Mouse (Mus musculus): ENCODE results near the gene Esr1.
"Not testable (repeated sequence)": the region's sequence is repeated elsewhere in the genome, so short reads cannot be mapped to it uniquely, and the experiment has no call there.

Esr1 gene

GRCm38 (mm10) chr10:4709915-4710314, 98.5 kb downstream of the Esr1 start:
- peak; percentile 56 to 60 for DNase-seq

GRCm38 (mm10) chr10:4711434-4711833, 100.0 kb downstream of the Esr1 start:
- no peak for DNase-seq

GRCm38 (mm10) chr10:4712061-4712908, 100.9 kb downstream of the Esr1 start:
- peak; percentile 38 to 48 for DNase-seq

DNA sequence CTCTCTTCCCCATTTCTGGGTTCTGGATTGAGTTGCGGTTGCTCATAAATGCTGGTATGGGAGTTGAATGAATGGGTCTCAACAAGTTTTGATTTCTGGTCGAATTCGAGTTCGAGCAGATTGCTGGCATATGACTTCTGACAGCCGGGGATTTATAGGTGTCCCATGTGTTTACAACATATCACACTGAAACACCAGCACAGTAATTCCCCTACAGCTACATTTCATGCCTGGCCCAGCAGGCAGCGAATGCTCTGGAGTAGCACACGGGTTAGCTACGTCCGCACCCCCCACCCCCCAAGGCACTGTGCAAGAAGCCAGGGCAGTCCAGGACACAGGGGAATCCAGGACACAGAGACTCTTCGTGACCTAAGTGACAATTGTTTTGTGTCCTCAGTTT, 102.0 kb downstream of the Esr1 start:
- DNase-seq = no peak

DNA sequence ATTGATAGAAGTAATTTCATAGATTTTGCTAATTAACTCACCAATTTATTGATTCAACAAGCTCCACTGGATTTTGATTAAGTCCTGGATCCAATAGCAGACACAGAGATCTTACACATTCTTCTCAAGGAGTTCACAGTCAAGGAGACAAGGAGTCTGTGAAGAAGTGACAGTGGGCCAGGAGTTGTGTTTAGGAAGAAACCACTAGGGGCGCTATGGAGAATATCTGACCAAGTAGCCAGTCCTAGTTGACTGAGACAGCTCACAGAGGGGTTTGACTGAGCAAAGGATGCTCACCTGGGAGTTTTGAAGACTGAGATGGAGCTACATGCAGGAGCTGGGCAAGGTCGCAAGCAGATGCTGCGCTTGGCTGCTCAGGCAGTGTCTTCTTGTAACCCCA, 113.5 kb downstream of the Esr1 start:
- DNase-seq = peak; percentile 45 to 49

DNA sequence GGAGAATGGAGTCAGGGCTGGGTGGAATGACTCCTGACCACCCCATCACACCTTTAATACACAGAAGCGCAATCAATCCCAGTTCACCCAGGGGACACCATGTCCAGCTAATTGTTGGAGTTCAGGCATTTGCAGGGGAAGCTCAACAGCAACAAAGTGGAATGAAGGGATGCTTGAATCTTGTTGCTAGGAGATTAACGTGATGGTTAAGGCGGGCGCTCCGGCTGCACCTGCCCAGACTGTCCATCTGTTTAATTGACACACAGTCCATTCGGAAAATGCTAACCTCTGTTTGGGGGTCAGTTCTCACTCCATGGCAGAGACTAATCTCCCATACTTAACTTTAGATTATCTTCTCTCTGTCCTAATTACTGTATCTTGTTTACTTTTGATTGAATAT, 114.7 kb downstream of the Esr1 start:
- no peak for DNase-seq

- DNase-seq = no peak
These were observed 120.9 kb downstream of the Esr1 start for GRCm38 (mm10) chr10:4732328-4732727.

DNA sequence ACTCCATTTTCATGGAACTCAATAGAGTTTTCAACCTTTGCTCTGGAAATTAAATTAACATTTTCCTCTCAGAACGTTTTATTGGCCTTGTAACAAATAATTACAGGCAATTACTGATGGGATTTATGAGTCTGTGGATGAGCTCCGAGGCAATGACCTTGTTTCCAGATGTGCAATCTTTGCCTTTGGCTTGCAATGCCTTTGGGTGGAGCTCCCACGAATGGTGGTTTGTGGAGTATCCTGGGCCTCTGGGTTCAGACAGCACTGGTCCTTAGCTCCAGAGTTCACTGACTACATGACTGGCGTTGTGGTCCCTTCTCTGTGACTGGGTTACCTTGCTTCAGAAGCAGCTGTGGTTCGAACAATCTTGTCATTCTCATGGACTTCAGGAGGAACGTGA, 122.6 kb downstream of the Esr1 start:
- DNase-seq = no peak

- DNase-seq = no peak
These were observed 123.5 kb downstream of the Esr1 start for GRCm38 (mm10) chr10:4734942-4735341.

- no peak for DNase-seq
These were observed 126.9 kb downstream of the Esr1 start for GRCm38 (mm10) chr10:4738311-4738710.

DNA sequence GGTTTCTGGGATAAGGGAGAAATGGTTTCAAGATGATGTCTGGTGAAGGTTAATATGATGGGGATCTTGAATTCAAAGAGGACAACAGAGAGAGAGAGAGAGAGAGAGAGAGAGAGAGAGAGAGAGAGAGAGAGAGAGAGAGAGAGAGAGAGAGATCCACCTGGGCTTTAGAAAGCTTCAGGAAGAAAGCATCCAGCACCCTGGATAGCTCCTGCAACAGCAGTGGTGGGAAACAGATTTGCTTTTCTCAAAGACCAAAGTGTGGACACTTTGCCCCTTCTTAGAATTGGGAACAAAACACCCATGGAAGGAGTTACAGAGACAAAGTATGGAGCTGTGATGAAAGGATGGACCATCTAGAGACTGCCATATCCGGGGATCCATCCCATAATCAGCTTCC, 139.7 kb downstream of the Esr1 start:
- DNase-seq = not testable (repeated sequence)

- no peak for DNase-seq
These were observed 141.6 kb downstream of the Esr1 start for GRCm38 (mm10) chr10:4752977-4753376.

GRCm38 (mm10) chr10:4775541-4775940, 164.1 kb downstream of the Esr1 start:
- DNase-seq = peak; percentile 17 to 49

GRCm38 (mm10) chr10:4776007-4776713, 164.8 kb downstream of the Esr1 start:
- DNase-seq = no peak

GRCm38 (mm10) chr10:4776714-4777090, 165.3 kb downstream of the Esr1 start:
- DNase-seq = no peak

DNA sequence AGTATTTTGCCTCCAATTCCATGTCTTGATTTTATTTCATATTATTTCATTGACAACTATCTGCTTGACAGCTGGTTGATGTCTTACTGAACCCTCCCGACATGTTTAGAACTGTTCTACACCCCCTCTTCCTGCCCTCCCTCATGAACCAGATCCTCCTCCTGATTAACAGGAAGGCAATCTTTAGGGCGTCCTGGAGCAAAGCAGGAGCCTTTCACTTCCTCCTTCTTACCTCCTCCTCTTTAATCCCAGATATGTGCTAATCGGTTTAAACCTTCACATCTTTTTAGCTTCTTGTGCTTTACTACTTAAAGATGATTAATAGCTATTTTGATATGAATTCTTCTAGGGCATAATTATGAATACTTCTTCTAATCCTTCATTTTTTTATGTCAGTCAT, 166.6 kb downstream of the Esr1 start:
- no peak for DNase-seq

DNA sequence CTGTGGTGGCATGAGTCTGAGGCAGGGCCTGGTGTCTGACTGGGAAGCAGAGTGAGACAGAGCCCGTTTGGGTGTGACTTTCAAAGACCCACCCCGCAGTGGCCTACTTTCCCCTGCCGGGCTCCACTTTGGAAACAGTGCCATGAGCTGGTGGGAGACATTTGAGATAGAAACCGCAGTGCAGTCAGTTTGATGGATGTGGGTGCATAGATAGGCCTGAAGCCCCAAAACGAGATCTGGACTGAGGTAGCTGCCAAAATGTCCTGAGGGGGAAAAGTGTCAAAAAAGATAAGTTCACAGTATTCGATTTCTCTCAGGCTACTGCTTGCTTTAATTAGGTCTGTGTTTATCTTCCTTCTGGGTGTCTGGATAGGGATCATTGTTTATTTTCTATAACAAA, 169.5 kb downstream of the Esr1 start:
- DNase-seq = no peak

DNA sequence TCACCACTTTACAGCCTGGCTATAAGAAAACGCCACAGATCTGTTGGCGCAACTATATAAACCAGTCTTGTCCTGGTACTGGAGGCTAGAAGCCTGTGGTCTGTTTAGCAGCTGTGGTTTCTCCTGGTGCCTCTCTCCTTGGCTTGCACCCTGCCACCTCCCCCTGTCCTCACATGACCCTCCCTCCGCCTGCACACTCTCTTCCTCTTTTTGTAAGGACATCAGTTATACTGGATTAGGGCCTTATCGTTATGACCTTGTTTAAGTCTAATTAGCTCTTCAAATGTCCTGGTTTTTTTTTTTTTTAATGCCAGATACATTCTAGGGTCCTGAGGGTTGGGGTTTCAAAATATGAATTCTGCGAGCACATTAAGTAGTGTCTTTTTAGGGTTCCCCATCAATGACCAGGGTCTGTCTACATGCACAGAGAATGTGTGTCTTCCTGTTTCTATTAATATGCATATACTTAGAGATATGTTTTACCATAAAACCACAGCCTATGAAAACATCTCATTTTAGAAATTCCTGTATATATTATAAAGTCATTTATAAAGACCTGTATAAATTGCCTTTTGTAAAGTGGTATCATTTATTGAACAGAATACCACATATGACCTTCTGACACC, 175.7 kb downstream of the Esr1 start:
- DNase-seq = peak; percentile 23 to 29

DNA sequence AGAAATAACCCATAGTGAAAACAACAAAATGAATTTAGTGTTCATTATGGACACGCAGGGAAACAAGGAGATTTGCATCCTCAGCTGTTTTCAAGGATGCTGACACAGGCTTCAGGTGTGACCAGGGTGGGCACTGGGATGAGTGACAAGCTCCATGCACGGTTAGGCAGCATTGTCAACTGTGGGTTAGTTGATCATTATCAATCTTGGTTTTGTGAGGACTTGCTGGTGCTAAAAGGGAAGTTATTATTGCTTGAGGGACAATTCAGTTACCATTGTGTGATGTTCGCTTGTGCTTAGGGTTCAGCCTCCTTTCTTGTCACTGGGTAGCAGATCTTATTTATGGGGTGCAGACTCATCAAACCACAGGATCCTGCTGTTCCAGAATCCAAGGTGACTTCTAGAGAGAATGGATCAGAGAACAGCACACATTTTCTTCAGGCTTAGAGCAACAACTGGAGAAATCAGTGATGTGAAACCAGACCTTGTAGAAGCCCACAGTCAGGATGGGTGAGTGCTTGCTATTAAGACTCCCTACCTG, 186.9 kb downstream of the Esr1 start:
- DNase-seq = no peak

DNA sequence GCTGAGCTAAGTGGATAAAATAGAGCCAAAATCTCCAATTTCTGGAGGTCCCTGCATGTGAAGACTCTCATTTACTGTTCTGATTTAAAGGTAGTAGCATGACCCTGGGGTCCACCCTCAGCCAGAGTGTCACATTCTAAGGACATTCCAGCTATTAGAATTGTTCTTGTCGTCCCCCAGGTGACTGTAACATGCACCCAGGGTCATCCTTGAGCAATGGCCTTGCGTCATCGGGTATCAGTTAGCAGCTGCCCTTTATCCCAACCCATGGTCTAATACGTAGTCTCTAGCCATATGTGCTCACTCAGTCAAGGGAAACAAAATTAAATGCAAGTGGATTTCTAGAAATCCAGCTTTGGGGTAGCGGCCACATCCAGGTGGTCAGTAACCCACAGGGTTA, 213.0 kb downstream of the Esr1 start:
- no peak for DNase-seq

DNA sequence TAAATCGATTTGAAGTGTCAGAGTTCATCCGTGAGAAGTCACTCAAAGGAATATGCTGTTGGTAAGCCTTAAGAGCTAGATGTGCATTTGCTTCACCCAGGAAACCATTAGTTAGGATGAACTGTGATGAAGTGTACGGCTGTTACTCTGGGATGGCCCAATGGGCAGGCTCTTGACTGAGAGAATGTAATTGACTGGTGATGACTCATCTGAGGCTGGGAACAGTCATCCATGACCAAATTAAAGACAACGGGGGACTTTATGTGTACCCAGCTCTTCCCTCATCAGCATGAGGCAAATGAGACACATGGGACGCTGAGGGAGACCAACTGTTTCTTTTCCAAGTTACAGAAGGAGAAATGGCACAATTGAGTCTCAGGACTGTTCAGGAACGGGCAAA, 219.2 kb downstream of the Esr1 start:
- no peak for DNase-seq

DNA sequence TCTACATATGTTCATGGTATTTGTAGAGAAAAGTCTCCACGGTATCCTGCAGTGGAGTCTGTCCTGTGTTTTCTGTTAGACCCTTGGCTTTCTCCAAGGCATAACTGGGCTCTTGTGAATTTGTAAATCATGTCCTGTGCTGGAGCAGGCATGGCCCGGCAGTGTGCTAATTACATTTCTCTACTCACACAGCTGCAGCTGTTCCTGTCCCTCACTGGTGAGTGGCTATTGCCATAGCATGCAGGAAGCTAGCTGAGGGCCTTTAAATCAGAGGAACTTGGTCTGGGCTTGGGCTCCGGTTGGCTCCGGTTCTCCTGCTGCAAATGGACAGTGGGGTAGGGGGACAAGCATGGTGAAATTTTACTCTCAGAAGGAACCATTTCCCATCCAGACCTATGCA, 226.7 kb downstream of the Esr1 start:
- no peak for DNase-seq

- DNase-seq = no peak
These were observed 229.6 kb downstream of the Esr1 start for GRCm38 (mm10) chr10:4841039-4841438.

DNA sequence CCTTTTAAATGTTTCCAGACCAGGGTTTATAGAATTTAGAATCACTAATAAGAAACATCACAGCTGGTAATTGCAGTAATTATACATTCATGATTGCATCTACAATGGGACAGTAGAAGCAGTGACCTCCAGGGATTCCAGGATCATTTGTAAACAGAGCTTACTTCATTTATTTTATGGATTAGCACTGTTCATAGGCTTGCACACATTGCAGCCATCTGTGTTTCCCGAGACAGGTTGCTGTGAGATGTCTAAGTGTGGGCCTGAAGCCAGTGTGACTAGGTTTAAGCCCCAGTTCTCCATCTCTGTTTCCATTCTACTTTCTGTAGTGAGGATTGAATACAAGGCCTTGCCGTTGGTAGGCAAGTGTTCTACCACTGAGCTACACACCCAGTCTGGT, 236.1 kb downstream of the Esr1 start:
- no peak for DNase-seq
